Mouse (Mus musculus): ENCODE results near the gene St3gal3.

- TF ChIP-seq CTCF (IDR thresholded peaks at IDR 0.05; ENCODE audit: extremely low read depth, insufficient read depth, insufficient read length, insufficient replicate concordance) = no peak
- no peak for TF ChIP-seq POLR2A (IDR thresholded peaks at IDR 0.05; ENCODE audit: low read depth, low read length)
Measured at GRCm38 (mm10) chr4:118044510-118044909, 90.2 kb downstream of the St3gal3 start.
